22 mouse cellular contexts compared by ENCODE assay signal in genomic region chr14:8283784-8284183, GRCm38 (mm10). TPM values are rescaled to one million over a fixed set of nuclear protein-coding genes. Genes with fewer than 3 reads are reported as not detected.
DNase-seq lines count a peak whose midpoint lies in the region; ATAC-seq lines count a peak whose summit lies in the region.
"Had no signal": no experiment of that assay in that cellular context is flagged by ENCODE, and none has a peak within 500 bp of the region (broad histone marks: within the 10 kb centered on the region; RNA-seq: fewer than 3 reads in every experiment).

No protein-coding gene starts in this region.

- intact Hi-C loops in left cerebral cortex, postnatal 36 days (cut with DNase I), result no loop called here

- H3K4me3 ChIP-seq in intestine, embryonic 14.5 days (ENCODE audit: low read depth, low read length), result no peak overlapping the region
- H3K4me3 ChIP-seq in intestine, embryonic 15.5 days (replicated peaks), result no peak overlapping the region
- H3K4me3 ChIP-seq in liver, embryonic 15.5 days (replicated peaks), result no peak overlapping the region
- H3K4me3 ChIP-seq: embryonic facial prominence, embryonic 13.5 days; hindbrain, embryonic 12.5 days; limb, embryonic 13.5 days; midbrain, embryonic 10.5 days had no signal

- H3K4me1 ChIP-seq in intestine, embryonic 14.5 days (replicated peaks; ENCODE audit: control insufficient read depth, insufficient read depth, low read length), result peaks cover 8% of the 10 kb centered on the region
- H3K4me1 ChIP-seq in intestine, embryonic 15.5 days (replicated peaks), result no peaks in the 10 kb centered on the region
- H3K4me1 ChIP-seq in liver, embryonic 15.5 days (replicated peaks), result no peaks in the 10 kb centered on the region
- H3K4me1 ChIP-seq: hindbrain, embryonic 12.5 days; midbrain, embryonic 10.5 days had no signal

- no peak overlapping the region for H3K9ac ChIP-seq in intestine, embryonic 14.5 days (ENCODE audit: low read length)
- no peak overlapping the region for H3K9ac ChIP-seq in intestine, embryonic 15.5 days
- H3K9ac ChIP-seq in liver, embryonic 15.5 days, result no peak overlapping the region
- H3K9ac ChIP-seq: embryonic facial prominence, embryonic 13.5 days; hindbrain, embryonic 12.5 days; limb, embryonic 13.5 days had no signal

- no peak for DNase-seq in intestine, embryonic 14.5 days (ENCODE audit: low spot score)
- DNase-seq in ES-CJ7 (ENCODE audit: low read depth, low spot score) (peak; percentile 28), adipocyte (ENCODE audit: low spot score) (peak; percentile 8)
- DNase-seq in urinary bladder, adult 18-20 months (ENCODE audit: low spot score in 2 of 2), result no peak
- DNase-seq in left cerebral cortex, postnatal 36 days (ENCODE audit: low spot score in 2 of 2), result no peak
- DNase-seq: adrenal gland, adult 8-10 months; cerebellum, adult 9-11 months; gastrocnemius, postnatal 10 days; lung, postnatal 4 days; right cerebral cortex, postnatal 25 days had no signal

- H3K9me3 ChIP-seq in intestine, embryonic 14.5 days (ENCODE audit: control insufficient read depth, low read length), result no peaks in the 10 kb centered on the region
- no peaks in the 10 kb centered on the region for H3K9me3 ChIP-seq in intestine, embryonic 15.5 days
- H3K9me3 ChIP-seq in liver, embryonic 15.5 days (replicated peaks), result no peaks in the 10 kb centered on the region
- H3K9me3 ChIP-seq: embryonic facial prominence, embryonic 13.5 days; limb, embryonic 13.5 days had no signal

- no peaks in the 10 kb centered on the region for H3K36me3 ChIP-seq in intestine, embryonic 14.5 days (ENCODE audit: control insufficient read depth, insufficient read depth, low read length)
- no peaks in the 10 kb centered on the region for H3K36me3 ChIP-seq in intestine, embryonic 15.5 days
- no peaks in the 10 kb centered on the region for H3K36me3 ChIP-seq in liver, embryonic 15.5 days (replicated peaks)
- H3K36me3 ChIP-seq: embryonic facial prominence, embryonic 13.5 days; hindbrain, embryonic 12.5 days; limb, embryonic 13.5 days; midbrain, embryonic 10.5 days had no signal

- ATAC-seq in intestine, embryonic 14.5 days (replicated peaks; ENCODE audit: low FRiP score, low TSS enrichment, low read depth), result peak; percentile 60; the same call in 1 of the 2 replicates
- ATAC-seq in intestine, embryonic 15.5 days, result no peak
- peak; percentile 83 for ATAC-seq in liver, embryonic 15.5 days (ENCODE audit: insufficient read depth)
- ATAC-seq in cerebellum, adult (ENCODE audit: insufficient number of reproducible peaks, low FRiP score, low TSS enrichment), result no peak
- ATAC-seq: forebrain, embryonic 14.5 days; inflammation-experienced regulatory T-cells, adult 6 months had no signal

- H3K27me3 ChIP-seq in intestine, embryonic 14.5 days (replicated peaks; ENCODE audit: control insufficient read depth, insufficient read depth, low read length), result no peaks in the 10 kb centered on the region
- H3K27me3 ChIP-seq in intestine, embryonic 15.5 days (replicated peaks), result no peaks in the 10 kb centered on the region
- H3K27me3 ChIP-seq in liver, embryonic 15.5 days, result no peaks in the 10 kb centered on the region
- H3K27me3 ChIP-seq: embryonic facial prominence, embryonic 13.5 days; hindbrain, embryonic 12.5 days; limb, embryonic 13.5 days had no signal

- H3K4me2 ChIP-seq in intestine, embryonic 14.5 days (ENCODE audit: low read length), result no peak overlapping the region
- no peak overlapping the region for H3K4me2 ChIP-seq in intestine, embryonic 15.5 days (replicated peaks)
- H3K4me2 ChIP-seq in liver, embryonic 15.5 days, result no peak overlapping the region
- H3K4me2 ChIP-seq: embryonic facial prominence, embryonic 13.5 days; hindbrain, embryonic 12.5 days; limb, embryonic 13.5 days had no signal

- no peak overlapping the region for H3K27ac ChIP-seq in intestine, embryonic 14.5 days (ENCODE audit: low read depth)
- H3K27ac ChIP-seq in intestine, embryonic 15.5 days, result no peak overlapping the region
- peak overlapping the region; percentile 62 for H3K27ac ChIP-seq in liver, embryonic 15.5 days (replicated peaks)
- H3K27ac ChIP-seq: embryonic facial prominence, embryonic 13.5 days; hindbrain, embryonic 12.5 days; limb, embryonic 13.5 days; midbrain, embryonic 10.5 days had no signal

RNA-seq across cellular contexts. Expression of gene Acox2, which starts 24.6 kb away (rescaled TPM):
- 0.35 TPM in 1 of 2 replicates, not detected in the other for polyA plus RNA-seq in intestine, embryonic 14.5 days (2014; fragmentation: Nextera tagmentation; extraction: Ambion mirVana)
- 0.88 and 0.91 TPM in 2 replicates for polyA plus RNA-seq in intestine, embryonic 15.5 days (2015; fragmentation: Nextera tagmentation; extraction: Ambion mirVana)
- 47.0 and 60.4 TPM in 2 replicates for polyA plus RNA-seq in liver, embryonic 15.5 days (2015; fragmentation: Nextera tagmentation; extraction: Ambion mirVana)
- not detected for total RNA-seq in left cerebral cortex, postnatal 36 days (2021)
- total RNA-seq: MEL; neutrophil, adult 5-6 weeks had no signal
- polyA plus RNA-seq: embryonic facial prominence, embryonic 13.5 days; forebrain, embryonic 14.5 days; heart, postnatal 0 days; inflammation-experienced regulatory T-cells, adult 6 months; limb, embryonic 13.5 days had no signal

RNA-seq across cellular contexts. Expression of gene Fam107a, which starts 34.0 kb away (rescaled TPM):
- polyA plus RNA-seq in intestine, embryonic 14.5 days (2014; fragmentation: Nextera tagmentation; extraction: Ambion mirVana), result 0.18 and 0.30 TPM in 2 replicates
- 0.43 and 0.44 TPM in 2 replicates for polyA plus RNA-seq in intestine, embryonic 15.5 days (2015; fragmentation: Nextera tagmentation; extraction: Ambion mirVana)
- 0.07 TPM in 1 of 2 replicates, not detected in the other for polyA plus RNA-seq in liver, embryonic 15.5 days (2015; fragmentation: Nextera tagmentation; extraction: Ambion mirVana)
- 100 to 1,000 TPM; 307 to 311 TPM for total RNA-seq in left cerebral cortex, postnatal 36 days (2021)
- total RNA-seq: MEL; neutrophil, adult 5-6 weeks had no signal
- polyA plus RNA-seq: inflammation-experienced regulatory T-cells, adult 6 months had no signal

Comparison
In these comparisons a context has a peak if more than half of its experiments do, and no peak if none do; other contexts are left out.
1. ATAC-seq: peak in intestine, embryonic 14.5 days (single experiment) and liver, embryonic 15.5 days (single experiment); none in intestine, embryonic 15.5 days (single experiment) and cerebellum, adult (single experiment).
2. DNase-seq: peak in ES-CJ7 (single experiment) and adipocyte (single experiment); none in intestine, embryonic 14.5 days (single experiment), urinary bladder, adult 18-20 months (0 of 2) and left cerebral cortex, postnatal 36 days (0 of 2).
3. RNA of gene Acox2, which starts 24.6 kb away (polyA plus RNA-seq): 47.0 to 60.4 TPM in liver, embryonic 15.5 days; 0.88 to 0.91 TPM in intestine, embryonic 15.5 days and 0.35 TPM in intestine, embryonic 14.5 days; every median in the first group is over 10 times any median in the second.